Mouse (Mus musculus): Measurements from ENCODE around the gene Sdha. TPM values are rescaled to one million over a fixed set of nuclear protein-coding genes. Genes with fewer than 3 reads are reported as not detected.

The Sdha gene
- total and polyA plus RNA-seq, 3 experiments = 58.9 to 260 (median 132) TPM

GRCm38 (mm10) chr13:74382289-74382688, 32.2 kb upstream of the Sdha start:
- ATAC-seq (ENCODE audit: extremely low read depth, insufficient number of reproducible peaks, low FRiP score, poor library complexity, severe bottlenecking) (no peak), DNase-seq (ENCODE audit: low spot score) (no peak)
- no peaks in the 10 kb centered on the region; the same call in 1 of the 2 replicates for H3K27me3 ChIP-seq (ENCODE audit: insufficient read depth, low read length)
- TF ChIP-seq TAL1 (conservative IDR thresholded peaks at IDR 0.05; ENCODE audit: low read depth, low read length) (no peak), GATA1 (IDR thresholded peaks at IDR 0.05; ENCODE audit: borderline replicate concordance, low read length) (no peak), POLR2AphosphoS5 (IDR thresholded peaks at IDR 0.05; ENCODE audit: insufficient replicate concordance, low read depth, low read length) (no peak), GATA2 (IDR thresholded peaks at IDR 0.05; ENCODE audit: borderline replicate concordance, low read depth, low read length) (no peak), CTCF (IDR thresholded peaks at IDR 0.05; ENCODE audit: low read depth, low read length) (no peak)
- no peaks in the 10 kb centered on the region for H3K4me1 ChIP-seq (ENCODE audit: insufficient read depth, low read depth, low read length)
- no peak overlapping the region for H3K4me3 ChIP-seq (ENCODE audit: low read depth, low read length)
- H3K36me3 ChIP-seq (replicated peaks) = no peaks in the 10 kb centered on the region
- no peaks in the 10 kb centered on the region for H3K9me3 ChIP-seq (replicated peaks)

- no peak for DNase-seq (ENCODE audit: low spot score)
- no peak for ATAC-seq (ENCODE audit: extremely low read depth, insufficient number of reproducible peaks, low FRiP score, poor library complexity, severe bottlenecking)
- TF ChIP-seq GATA2 (IDR thresholded peaks at IDR 0.05; ENCODE audit: borderline replicate concordance, low read depth, low read length) (no peak), POLR2AphosphoS5 (IDR thresholded peaks at IDR 0.05; ENCODE audit: insufficient replicate concordance, low read depth, low read length) (no peak), GATA1 (IDR thresholded peaks at IDR 0.05; ENCODE audit: borderline replicate concordance, low read length) (no peak), CTCF (IDR thresholded peaks at IDR 0.05; ENCODE audit: low read depth, low read length) (no peak), TAL1 (conservative IDR thresholded peaks at IDR 0.05; ENCODE audit: low read depth, low read length) (no peak)
- H3K9me3 ChIP-seq (replicated peaks) = no peaks in the 10 kb centered on the region
- no peaks in the 10 kb centered on the region for H3K4me1 ChIP-seq (ENCODE audit: insufficient read depth, low read depth, low read length)
- H3K27me3 ChIP-seq (ENCODE audit: insufficient read depth, low read length) = no peaks in the 10 kb centered on the region; the same call in 1 of the 2 replicates
- no peak overlapping the region for H3K4me3 ChIP-seq (ENCODE audit: low read depth, low read length)
- H3K36me3 ChIP-seq (replicated peaks) = no peaks in the 10 kb centered on the region
Measured at GRCm38 (mm10) chr13:74381533-74382276, 31.6 kb upstream of the Sdha start.

- DNase-seq (ENCODE audit: low spot score) = no peak
- peaks cover 44% of the 10 kb centered on the region for H3K36me3 ChIP-seq (replicated peaks)
- peaks cover 7% of the 10 kb centered on the region; the same call in 1 of the 2 replicates for H3K4me1 ChIP-seq (ENCODE audit: insufficient read depth, low read depth, low read length)
- TF ChIP-seq GATA2 (IDR thresholded peaks at IDR 0.05; ENCODE audit: borderline replicate concordance, low read depth, low read length) = no peak
- no peak for TF ChIP-seq TAL1 (conservative IDR thresholded peaks at IDR 0.05; ENCODE audit: low read depth, low read length)
- TF ChIP-seq CTCF (IDR thresholded peaks at IDR 0.05; ENCODE audit: low read depth, low read length) = no peak
- no peak for TF ChIP-seq GATA1 (IDR thresholded peaks at IDR 0.05; ENCODE audit: borderline replicate concordance, low read length)
- TF ChIP-seq POLR2AphosphoS5 (IDR thresholded peaks at IDR 0.05; ENCODE audit: insufficient replicate concordance, low read depth, low read length) = no peak
- H3K27me3 ChIP-seq (ENCODE audit: insufficient read depth, low read length) = no peaks in the 10 kb centered on the region
- H3K4me3 ChIP-seq (ENCODE audit: low read depth, low read length) = no peak within 1 kb of the TSS
- H3K9me3 ChIP-seq (replicated peaks) = no peaks in the 10 kb centered on the region
- no peak for ATAC-seq (ENCODE audit: extremely low read depth, insufficient number of reproducible peaks, low FRiP score, poor library complexity, severe bottlenecking)
Measured at GRCm38 (mm10) chr13:74363859-74364235, 13.8 kb upstream of the Sdha start, which contains the start of gene Lrrc14b. Gene Lrrc14b, minus strand, starts transcription at chr13:74364005.

GRCm38 (mm10) chr13:74363176-74363858, 13.2 kb upstream of the Sdha start:
- H3K4me3 ChIP-seq (ENCODE audit: low read depth, low read length) = no peak overlapping the region
- no peak for DNase-seq (ENCODE audit: low spot score)
- no peak for TF ChIP-seq CTCF (IDR thresholded peaks at IDR 0.05; ENCODE audit: low read depth, low read length)
- H3K36me3 ChIP-seq (replicated peaks) = peaks cover 49% of the 10 kb centered on the region
- no peaks in the 10 kb centered on the region for H3K27me3 ChIP-seq (ENCODE audit: insufficient read depth, low read length)
- no peak for ATAC-seq (ENCODE audit: extremely low read depth, insufficient number of reproducible peaks, low FRiP score, poor library complexity, severe bottlenecking)
- peaks cover 7% of the 10 kb centered on the region; the same call in 1 of the 2 replicates for H3K4me1 ChIP-seq (ENCODE audit: insufficient read depth, low read depth, low read length)
- no peaks in the 10 kb centered on the region for H3K9me3 ChIP-seq (replicated peaks)

- TF ChIP-seq GATA1 (IDR thresholded peaks at IDR 0.05; ENCODE audit: borderline replicate concordance, low read length) (no peak), GATA2 (IDR thresholded peaks at IDR 0.05; ENCODE audit: borderline replicate concordance, low read depth, low read length) (no peak), POLR2AphosphoS5 (IDR thresholded peaks at IDR 0.05; ENCODE audit: insufficient replicate concordance, low read depth, low read length) (no peak), TAL1 (conservative IDR thresholded peaks at IDR 0.05; ENCODE audit: low read depth, low read length) (no peak), CTCF (IDR thresholded peaks at IDR 0.05; ENCODE audit: low read depth, low read length) (no peak)
- ATAC-seq (ENCODE audit: extremely low read depth, insufficient number of reproducible peaks, low FRiP score, poor library complexity, severe bottlenecking) (no peak; the same call in 1 of the 2 replicates), DNase-seq (ENCODE audit: low spot score) (no peak)
- Histone ChIP-seq H3K4me3 (ENCODE audit: low read depth, low read length) (no peak overlapping the region), H3K9me3 (replicated peaks) (no peaks in the 10 kb centered on the region), H3K27me3 (ENCODE audit: insufficient read depth, low read length) (no peaks in the 10 kb centered on the region), H3K36me3 (replicated peaks) (peaks cover 57% of the 10 kb centered on the region), H3K4me1 (ENCODE audit: insufficient read depth, low read depth, low read length) (peaks cover 4% of the 10 kb centered on the region; the same call in 1 of the 2 replicates)
Measured at GRCm38 (mm10) chr13:74362218-74362617, 12.1 kb upstream of the Sdha start.

GRCm38 (mm10) chr13:74356491-74356890, 6.4 kb upstream of the Sdha start:
- Histone ChIP-seq H3K4me1 (ENCODE audit: insufficient read depth, low read depth, low read length) (no peaks in the 10 kb centered on the region), H3K4me3 (ENCODE audit: low read depth, low read length) (no peak overlapping the region), H3K9me3 (replicated peaks) (no peaks in the 10 kb centered on the region), H3K27me3 (ENCODE audit: insufficient read depth, low read length) (no peaks in the 10 kb centered on the region), H3K36me3 (replicated peaks) (peaks cover 78% of the 10 kb centered on the region)
- DNase-seq (ENCODE audit: low spot score) (no peak), ATAC-seq (ENCODE audit: extremely low read depth, insufficient number of reproducible peaks, low FRiP score, poor library complexity, severe bottlenecking) (no peak)
- TF ChIP-seq TAL1 (conservative IDR thresholded peaks at IDR 0.05; ENCODE audit: low read depth, low read length) = no peak
- TF ChIP-seq GATA2 (IDR thresholded peaks at IDR 0.05; ENCODE audit: borderline replicate concordance, low read depth, low read length) = no peak
- no peak for TF ChIP-seq GATA1 (IDR thresholded peaks at IDR 0.05; ENCODE audit: borderline replicate concordance, low read length)

Measured in G1E (cell line).